Mouse (Mus musculus) megakaryocyte-erythroid progenitor cell, adult 5-6 weeks (primary cell): ENCODE measurements around the gene Myh2. TPM values are rescaled to one million over a fixed set of nuclear protein-coding genes. Genes with fewer than 3 reads are reported as not detected.

Source experiments
- ATAC-seq: replicated peaks from 2 replicates; pipeline ENCODE4 v1.8.0; 2016; ENCODE audit warnings: mild to moderate bottlenecking, inconsistent platforms; ENCODE audit not compliant: severe bottlenecking, poor library complexity, low FRiP score, low TSS enrichment
- total RNA-seq, 2 experiments: library from RNA; stranded (forward) in 1 of 2; stranded (reverse) in 1 of 2; fragments of 200-1000, 215-1000 nt in 1 of 2; fragments of >200 nt in 1 of 2; fragmentation: Nextera tagmentation in 1 of 2; gene quantifications; 2 replicates each; pipeline ENCODE4 v1.2.3; 2014 to 2017

Myh2 gene
- total RNA-seq, 2 experiments from 2014 or later, result not detected

GRCm38 (mm10) chr11:67151159-67151558 lies 19.7 kb upstream of the Myh2 start:
- no peak for ATAC-seq

GRCm38 (mm10) chr11:67151651-67152630 lies 18.9 kb upstream of the Myh2 start:
- ATAC-seq, result no peak

- ATAC-seq, result no peak
Measured at GRCm38 (mm10) chr11:67153123-67153522, 17.7 kb upstream of the Myh2 start.

GRCm38 (mm10) chr11:67153843-67154242 lies 17.0 kb upstream of the Myh2 start:
- ATAC-seq, result no peak

GRCm38 (mm10) chr11:67155650-67156049 lies 15.2 kb upstream of the Myh2 start:
- no peak for ATAC-seq

GRCm38 (mm10) chr11:67160131-67160530 lies 10.7 kb upstream of the Myh2 start:
- no peak for ATAC-seq

- ATAC-seq, result no peak
Measured at GRCm38 (mm10) chr11:67163701-67164100, 7.1 kb upstream of the Myh2 start.

- ATAC-seq, result no peak
Measured at GRCm38 (mm10) chr11:67164851-67165250, 6.0 kb upstream of the Myh2 start.

GRCm38 (mm10) chr11:67169301-67169700 lies 1.5 kb upstream of the Myh2 start:
- ATAC-seq, result no peak

GRCm38 (mm10) chr11:67172439-67172838 lies 1.6 kb downstream of the Myh2 start:
- ATAC-seq, result no peak

GRCm38 (mm10) chr11:67176376-67176775 lies 5.5 kb downstream of the Myh2 start:
- ATAC-seq, result no peak

GRCm38 (mm10) chr11:67190316-67190715 lies 19.5 kb downstream of the Myh2 start:
- ATAC-seq, result no peak

- no peak for ATAC-seq
Measured at GRCm38 (mm10) chr11:67190814-67191213, 20.0 kb downstream of the Myh2 start.

GRCm38 (mm10) chr11:67191496-67191895 lies 20.7 kb downstream of the Myh2 start:
- ATAC-seq, result no peak

GRCm38 (mm10) chr11:67199321-67199720 lies 28.5 kb downstream of the Myh2 start:
- no peak for ATAC-seq

GRCm38 (mm10) chr11:67199752-67200151 lies 28.9 kb downstream of the Myh2 start, which contains the start of gene Myh1:
Gene Myh1, plus strand, starts transcription at chr11:67200052.
- no peak for ATAC-seq

GRCm38 (mm10) chr11:67204766-67205165 lies 33.9 kb downstream of the Myh2 start:
- ATAC-seq, result no peak

- no peak for ATAC-seq
Measured at GRCm38 (mm10) chr11:67221803-67222202, 51.0 kb downstream of the Myh2 start.

GRCm38 (mm10) chr11:67224466-67224865 lies 53.6 kb downstream of the Myh2 start:
- ATAC-seq, result no peak

GRCm38 (mm10) chr11:67228731-67229130 lies 57.9 kb downstream of the Myh2 start:
- no peak for ATAC-seq

GRCm38 (mm10) chr11:67229166-67229565 lies 58.3 kb downstream of the Myh2 start:
- ATAC-seq, result no peak
